ENCODE assay signal across 20 mouse cellular contexts in the genomic region with DNA sequence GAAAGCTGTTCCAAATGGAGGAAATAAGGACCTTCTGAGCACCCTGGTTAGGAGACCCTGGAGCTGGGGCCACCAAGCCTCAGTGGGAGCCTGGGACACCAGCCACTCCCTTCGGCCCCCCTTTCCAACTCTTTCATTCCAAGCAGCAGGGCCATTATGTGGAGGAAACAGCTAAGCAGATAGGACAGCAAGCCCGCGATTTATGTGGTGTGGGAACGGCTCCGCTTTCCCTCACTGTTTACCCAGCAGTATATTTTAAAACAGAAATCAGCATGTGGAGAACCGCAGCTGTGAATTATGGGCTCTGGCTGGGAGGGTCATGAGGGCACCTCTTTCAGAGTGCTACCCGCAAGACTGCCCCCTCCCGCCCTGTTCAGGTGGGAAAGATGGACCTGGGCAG. TPM values are rescaled to one million over a fixed set of nuclear protein-coding genes. Genes with fewer than 3 reads are reported as not detected.
DNase-seq lines count a peak whose midpoint lies in the region; ATAC-seq and TF ChIP-seq lines count a peak whose summit lies in the region.
"Had no signal": no experiment of that assay in that cellular context is flagged by ENCODE, and none has a peak within 500 bp of the region (broad histone marks: within the 10 kb centered on the region; RNA-seq: fewer than 3 reads in every experiment).

No protein-coding gene starts in this region.

- no peaks in the 10 kb centered on the region for H3K9me3 ChIP-seq in kidney, embryonic 14.5 days (ENCODE audit: control insufficient read depth, low read length)
- H3K9me3 ChIP-seq in stomach, embryonic 14.5 days (ENCODE audit: control insufficient read depth, low read depth, low read length) = no peaks in the 10 kb centered on the region
- no peaks in the 10 kb centered on the region for H3K9me3 ChIP-seq in stomach, postnatal 0 days (ENCODE audit: control insufficient read depth, low read length)
- H3K9me3 ChIP-seq: embryonic facial prominence, embryonic 12.5 days; forebrain, embryonic 13.5 days; G1E; hindbrain, embryonic 10.5 days had no signal

- 11% methylated on average over 8 of the region's 8 CpGs for WGBS in kidney, embryonic 14.5 days
- WGBS in stomach, embryonic 14.5 days = 18% methylated on average over 8 of the region's 8 CpGs
- WGBS in stomach, postnatal 0 days = 18% methylated on average over 8 of the region's 8 CpGs

- no peak for TF ChIP-seq CTCF in stomach, postnatal 0 days (IDR thresholded peaks at IDR 0.05; ENCODE audit: low read depth)

- H3K4me2 ChIP-seq in kidney, embryonic 14.5 days (replicated peaks; ENCODE audit: low read depth, low read length) = no peak overlapping the region
- H3K4me2 ChIP-seq in stomach, embryonic 14.5 days (replicated peaks; ENCODE audit: low read depth, low read length) = no peak overlapping the region
- no peak overlapping the region for H3K4me2 ChIP-seq in stomach, postnatal 0 days (replicated peaks; ENCODE audit: low read depth)
- H3K4me2 ChIP-seq: embryonic facial prominence, embryonic 12.5 days; forebrain, embryonic 13.5 days; midbrain, embryonic 11.5 days had no signal

- ATAC-seq in kidney, embryonic 14.5 days (ENCODE audit: low FRiP score, low TSS enrichment) = peak; percentile 53
- no peak for ATAC-seq in stomach, embryonic 14.5 days (ENCODE audit: insufficient number of reproducible peaks, insufficient read depth, low FRiP score, low read depth)
- no peak for ATAC-seq in stomach, postnatal 0 days (ENCODE audit: low FRiP score, low TSS enrichment)
- ATAC-seq in activated CD4-positive, CD25-positive, alpha-beta regulatory T cell, adult 4 months = no peak
- ATAC-seq: forebrain, embryonic 13.5 days; intestine, postnatal 0 days; Patski had no signal

- H3K9ac ChIP-seq in kidney, embryonic 14.5 days (ENCODE audit: low read depth, low read length) = no peak overlapping the region
- H3K9ac ChIP-seq in stomach, embryonic 14.5 days (replicated peaks; ENCODE audit: low read depth, low read length) = no peak overlapping the region
- H3K9ac ChIP-seq in stomach, postnatal 0 days (ENCODE audit: low read length) = no peak overlapping the region
- H3K9ac ChIP-seq: embryonic facial prominence, embryonic 12.5 days; forebrain, embryonic 13.5 days had no signal

- no peak overlapping the region for H3K4me3 ChIP-seq in kidney, embryonic 14.5 days (ENCODE audit: low read length)
- H3K4me3 ChIP-seq in stomach, embryonic 14.5 days (ENCODE audit: low read depth, low read length) = no peak overlapping the region
- H3K4me3 ChIP-seq in stomach, postnatal 0 days (ENCODE audit: low read depth, low read length) = no peak overlapping the region
- H3K4me3 ChIP-seq: embryonic facial prominence, embryonic 12.5 days; forebrain, embryonic 13.5 days; gastrocnemius, adult 2 months; hindbrain, embryonic 10.5 days had no signal

- DNase-seq in kidney, adult 11 months = no peak
- DNase-seq in kidney, postnatal 4 days = peak; percentile 60 to 66
- DNase-seq in kidney, adult 8-10 months = no peak
- DNase-seq in stomach, postnatal 0 days (ENCODE audit: low spot score) = no peak
- DNase-seq: adrenal gland, adult 2 months; B cell, adult 2 months; cerebellum, adult 11 months; cerebellum, adult 9-11 months; gastrocnemius, adult 2 months had no signal

- peak overlapping the region; percentile 62; the same call in 1 of the 2 replicates for H3K27ac ChIP-seq in kidney, embryonic 14.5 days (ENCODE audit: low read depth, low read length)
- 0 out of 2 replicates have a peak overlapping the region, but pooled peaks have one; percentile 16 for H3K27ac ChIP-seq in stomach, embryonic 14.5 days (ENCODE audit: low read length)
- no peak overlapping the region for H3K27ac ChIP-seq in stomach, postnatal 0 days (replicated peaks)
- H3K27ac ChIP-seq: embryonic facial prominence, embryonic 12.5 days; forebrain, embryonic 13.5 days; gastrocnemius, adult 2 months; hindbrain, embryonic 10.5 days had no signal

- no peak for TF ChIP-seq EP300 in stomach, postnatal 0 days (optimal IDR thresholded peaks at IDR 0.05)

- no peaks in the 10 kb centered on the region for H3K27me3 ChIP-seq in kidney, embryonic 14.5 days (ENCODE audit: control insufficient read depth, insufficient read depth, low read length)
- no peaks in the 10 kb centered on the region for H3K27me3 ChIP-seq in stomach, embryonic 14.5 days (ENCODE audit: control insufficient read depth, insufficient read depth, low read length)
- H3K27me3 ChIP-seq in stomach, postnatal 0 days (ENCODE audit: control insufficient read depth, insufficient read depth, low read length) = no peaks in the 10 kb centered on the region
- H3K27me3 ChIP-seq: forebrain, embryonic 13.5 days had no signal

- no peaks in the 10 kb centered on the region for H3K36me3 ChIP-seq in kidney, embryonic 14.5 days (ENCODE audit: control insufficient read depth, insufficient read depth, low read length)
- no peaks in the 10 kb centered on the region for H3K36me3 ChIP-seq in stomach, embryonic 14.5 days (ENCODE audit: control insufficient read depth, insufficient read depth, low read length)
- no peaks in the 10 kb centered on the region for H3K36me3 ChIP-seq in stomach, postnatal 0 days (ENCODE audit: control insufficient read depth, insufficient read depth, low read length)
- H3K36me3 ChIP-seq: embryonic facial prominence, embryonic 12.5 days; G1E; hindbrain, embryonic 10.5 days had no signal

- H3K4me1 ChIP-seq in kidney, embryonic 14.5 days (ENCODE audit: control insufficient read depth, insufficient read depth, low read length) = peaks cover 35% of the 10 kb centered on the region
- peaks cover 14% of the 10 kb centered on the region for H3K4me1 ChIP-seq in stomach, embryonic 14.5 days (ENCODE audit: control insufficient read depth, insufficient read depth, low read length)
- no peaks in the 10 kb centered on the region; the same call in 1 of the 2 replicates for H3K4me1 ChIP-seq in stomach, postnatal 0 days (replicated peaks; ENCODE audit: control insufficient read depth, insufficient read depth)
- H3K4me1 ChIP-seq: forebrain, embryonic 13.5 days had no signal

RNA-seq across cellular contexts. Expression of gene Meox1, which starts 7.1 kb away (rescaled TPM):
- polyA plus RNA-seq in kidney, embryonic 14.5 days (2014; fragmentation: Nextera tagmentation; extraction: Ambion mirVana) = 12.7 and 15.6 TPM in 2 replicates
- 5.2 and 5.6 TPM in 2 replicates for polyA plus RNA-seq in stomach, embryonic 14.5 days (2014; fragmentation: Nextera tagmentation; extraction: Ambion mirVana)
- polyA plus RNA-seq in stomach, postnatal 0 days (2015; fragmentation: Nextera tagmentation; extraction: Ambion mirVana) = 2.8 and 3.0 TPM in 2 replicates
- polyA plus RNA-seq in activated CD4-positive, CD25-positive, alpha-beta regulatory T cell, adult 4 months (2017; shearing (Covaris generic)) = not detected
- polyA plus RNA-seq: G1E; liver, adult 2 months had no signal

Comparison
In these comparisons a context has a peak if more than half of its experiments do, and no peak if none do; other contexts are left out.
1. DNase-seq: peak in kidney, postnatal 4 days (2 of 2); none in kidney, adult 11 months (single experiment), kidney, adult 8-10 months (0 of 2) and stomach, postnatal 0 days (single experiment).